Mouse (Mus musculus) CH12.LX (cell line): ENCODE results near the gene Pdss1.

Source experiments
- CTCF ChIP-seq, 2 experiments: IDR thresholded peaks in 1 of 2; conservative IDR thresholded peaks in 1 of 2; 2 replicates each; pipeline ENCODE4 v1.5.1; 2011 to 2012; ENCODE audit warnings: low read depth in 2 of 2, low read length in 2 of 2, improper control_type of control experiment in 1 of 2, inconsistent platforms in 1 of 2, mild to moderate bottlenecking in 1 of 2, moderate library complexity in 1 of 2
- E2F4 ChIP-seq: IDR thresholded peaks from 2 replicates; pipeline ENCODE4 v1.6.1; 2011; ENCODE audit warnings: low read depth, low read length, improper control_type of control experiment; ENCODE audit not compliant: insufficient replicate concordance
- ELF1 ChIP-seq: IDR thresholded peaks from 2 replicates; pipeline ENCODE4 v1.6.1; 2014; ENCODE audit warnings: low read depth, mild to moderate bottlenecking, inconsistent platforms, low read length, improper control_type of control experiment
- NELFE ChIP-seq: IDR thresholded peaks from 2 replicates; pipeline ENCODE4 v1.6.1; 2011; ENCODE audit warnings: low read depth, low read length, improper control_type of control experiment
- POLR2A ChIP-seq: IDR thresholded peaks from 2 replicates; pipeline ENCODE4 v1.6.1; 2011; ENCODE audit warnings: low read depth, mild to moderate bottlenecking, improper control_type of control experiment, low read length
- ZC3H11A ChIP-seq: IDR thresholded peaks from 2 replicates; pipeline ENCODE4 v1.6.1; 2012; ENCODE audit warnings: low read depth, mild to moderate bottlenecking, inconsistent platforms, low read length, improper control_type of control experiment
- ZNF384 ChIP-seq: IDR thresholded peaks from 2 replicates; pipeline ENCODE4 v1.6.1; 2012; ENCODE audit warnings: low read depth, low read length, improper control_type of control experiment, inconsistent platforms

DNA sequence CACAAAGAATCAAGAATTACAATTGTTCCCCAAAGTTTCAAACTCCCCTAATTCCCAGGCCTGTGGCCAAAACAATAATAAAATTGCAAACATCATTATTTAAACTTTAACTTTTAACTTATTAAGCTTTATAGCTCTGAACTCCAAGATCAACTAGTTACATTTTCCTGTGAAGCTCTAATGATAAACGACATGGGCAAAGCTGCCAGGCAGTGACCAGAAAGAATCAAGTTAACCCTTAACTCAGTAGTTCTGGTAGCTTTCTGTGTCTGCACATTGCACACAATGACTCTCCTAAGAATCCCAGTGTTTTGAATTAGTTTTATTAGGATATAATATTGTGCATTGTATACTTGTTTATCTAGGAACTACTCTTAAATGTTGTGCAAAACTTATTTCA is 16.5 kb upstream of the Pdss1 start:
- TF ChIP-seq E2F4 (no peak), NELFE (no peak), ZC3H11A (no peak), CTCF (conservative IDR thresholded peaks at IDR 0.05 in 1 of 2, IDR thresholded peaks at IDR 0.05 in 1 of 2; ENCODE audit: low read depth in 2 of 2, low read length in 2 of 2) (no peak), POLR2A (no peak), ZNF384 (no peak), ELF1 (no peak)
